Mouse (Mus musculus) kidney, postnatal 10 days (tissue): ENCODE measurements around the gene Ago4.
A peak's percentile ranks its signal among the peaks of the same experiment; 100 is the strongest.

Experiments
- DNase-seq: peaks from one replicate; pipeline ENCODE4 v3.0.0; 2021; ENCODE audit warnings: mixed read lengths

Gene Ago4

DNA sequence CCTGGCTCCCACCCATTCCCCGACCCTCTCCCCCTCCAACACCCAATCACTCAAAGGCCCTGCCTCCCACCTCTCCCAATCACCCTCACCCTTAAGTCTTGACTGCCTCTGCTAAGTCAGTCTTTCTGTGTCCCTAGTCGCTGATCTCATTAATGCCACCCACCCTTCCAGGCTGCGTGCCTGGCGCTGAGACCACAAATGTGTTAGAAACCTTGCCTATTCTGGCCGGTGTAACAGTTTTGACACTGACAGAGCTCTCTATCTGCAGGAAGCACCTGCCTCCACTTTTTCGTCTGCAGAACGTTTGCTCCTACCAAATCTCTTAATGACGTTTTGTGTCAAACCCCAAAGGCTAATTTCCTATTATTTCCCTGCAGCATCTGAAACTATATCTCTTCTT, 64.3 kb downstream of the Ago4 start:
- no peak for DNase-seq

DNA sequence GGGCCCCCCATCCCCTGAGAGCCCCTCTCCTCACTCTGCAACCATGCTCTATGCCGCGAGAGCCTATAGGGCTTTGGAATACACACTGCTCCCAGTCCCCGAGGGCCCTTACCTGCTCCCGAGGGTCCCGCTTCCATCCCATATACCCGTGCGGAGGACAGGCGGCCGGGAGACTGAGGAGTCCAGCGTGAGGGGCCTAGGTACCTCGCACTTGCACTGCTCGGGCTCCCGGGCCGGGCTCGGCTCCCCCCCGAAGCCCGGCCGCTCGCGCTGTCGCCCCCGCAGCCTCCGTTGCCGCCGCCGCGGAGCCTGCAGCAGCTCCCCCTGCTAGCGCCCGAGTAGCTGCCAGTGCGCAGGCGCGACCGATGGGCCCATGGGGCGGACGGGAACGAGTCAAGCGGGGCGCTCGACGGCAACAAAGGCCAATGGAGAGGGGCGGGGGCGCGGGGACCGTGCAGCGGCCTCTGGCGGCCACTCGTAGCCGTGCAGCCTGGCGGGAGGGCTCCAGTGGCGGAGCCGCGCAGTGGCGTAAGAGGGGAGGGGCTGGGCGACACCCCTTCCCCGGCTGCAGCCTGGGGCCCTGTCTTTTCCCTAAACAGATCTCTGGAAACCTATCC, 64.9 kb downstream of the Ago4 start, which contains the start of gene Ago1:
Gene Ago1, minus strand, starts transcription at position 299 of the 617 bp plus-strand sequence.
- peak; percentile 96 for DNase-seq

DNA sequence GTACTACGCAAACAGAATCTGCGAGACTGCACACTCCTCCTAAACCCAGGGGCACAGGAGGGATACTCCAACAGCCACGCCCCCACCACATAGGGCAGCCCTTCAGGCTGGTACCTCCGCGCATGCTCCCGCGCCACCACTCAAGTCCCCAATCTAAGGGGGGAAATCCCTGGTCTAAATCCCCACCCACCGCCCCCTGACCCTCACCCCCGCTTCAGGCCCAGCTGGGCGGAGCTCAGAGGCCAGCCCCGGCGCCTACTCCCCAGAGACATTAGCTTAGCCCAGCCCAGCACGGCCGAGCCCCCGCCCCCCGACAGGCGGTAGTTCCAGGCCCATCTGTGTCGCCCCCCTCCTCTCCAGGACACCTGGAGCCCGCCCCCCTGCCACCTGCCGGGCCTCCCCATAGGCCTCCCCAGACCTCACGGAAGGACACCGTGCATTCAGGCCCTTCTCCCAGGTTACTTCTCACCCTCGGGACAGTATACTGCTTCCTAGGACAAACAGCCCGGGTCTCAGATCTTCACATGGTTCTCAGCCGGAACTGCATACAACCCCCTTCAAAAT, 65.5 kb downstream of the Ago4 start:
- peak; percentile 87 for DNase-seq

DNA sequence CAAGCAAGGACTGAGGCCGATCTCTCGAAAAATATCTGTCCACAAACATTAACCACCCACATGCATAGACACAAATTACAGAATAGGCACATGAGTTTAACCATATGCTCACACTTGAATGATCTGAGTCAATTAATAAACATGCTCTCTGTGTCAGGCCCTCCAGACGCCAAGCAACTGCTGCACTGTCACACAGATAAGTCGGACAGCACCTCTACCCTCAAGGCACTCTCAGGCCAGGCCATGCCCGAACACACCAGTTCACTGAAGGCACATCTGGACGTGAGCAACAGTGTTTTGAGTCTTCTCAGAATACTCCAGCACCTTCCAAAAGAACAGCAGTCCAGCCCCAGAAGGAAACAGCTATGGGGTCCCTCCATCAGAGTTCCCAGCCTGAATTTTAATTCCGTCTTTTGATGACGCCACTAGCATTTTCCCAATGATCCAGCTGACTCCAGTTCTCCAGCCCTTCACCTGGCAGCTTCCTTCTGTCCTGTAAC, 67.0 kb downstream of the Ago4 start:
- DNase-seq = no peak

DNA sequence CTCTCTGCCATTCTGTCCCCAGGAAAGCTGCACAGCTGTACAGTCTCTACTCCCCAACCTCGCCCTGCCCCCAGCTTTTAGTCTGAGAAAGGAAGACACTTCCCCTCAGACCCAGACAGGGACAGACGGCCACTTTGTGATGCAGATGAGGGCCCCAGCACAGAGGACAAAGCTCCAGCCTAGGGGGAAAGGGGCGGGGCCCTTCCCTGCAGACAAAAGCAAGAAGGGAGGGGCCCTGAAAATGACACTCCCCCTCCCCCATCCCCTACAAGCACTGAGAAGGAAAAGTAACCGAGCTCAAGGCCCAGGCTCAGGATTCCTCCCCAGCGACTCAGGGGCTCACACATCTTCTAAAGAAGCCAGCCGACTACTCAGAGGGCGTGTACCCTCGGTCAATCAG, 67.4 kb downstream of the Ago4 start:
- peak; percentile 65 for DNase-seq

DNA sequence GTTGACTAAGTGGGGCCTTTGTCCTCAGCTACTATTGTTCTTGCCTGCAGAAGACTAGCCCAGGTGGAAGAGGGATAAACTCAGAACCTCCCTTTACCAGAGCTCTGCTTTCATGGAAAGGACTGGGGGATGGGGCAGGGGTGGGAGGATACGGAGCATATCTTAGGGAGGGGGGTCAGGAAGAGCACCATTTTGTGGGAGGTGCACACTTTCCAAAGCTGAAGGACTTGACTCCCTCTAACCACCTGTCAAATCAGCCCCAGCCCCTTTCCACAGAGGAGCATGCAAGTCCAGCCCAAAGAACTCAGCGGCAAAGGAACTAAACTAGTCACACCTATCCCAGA, 68.4 kb downstream of the Ago4 start:
- DNase-seq = no peak

DNA sequence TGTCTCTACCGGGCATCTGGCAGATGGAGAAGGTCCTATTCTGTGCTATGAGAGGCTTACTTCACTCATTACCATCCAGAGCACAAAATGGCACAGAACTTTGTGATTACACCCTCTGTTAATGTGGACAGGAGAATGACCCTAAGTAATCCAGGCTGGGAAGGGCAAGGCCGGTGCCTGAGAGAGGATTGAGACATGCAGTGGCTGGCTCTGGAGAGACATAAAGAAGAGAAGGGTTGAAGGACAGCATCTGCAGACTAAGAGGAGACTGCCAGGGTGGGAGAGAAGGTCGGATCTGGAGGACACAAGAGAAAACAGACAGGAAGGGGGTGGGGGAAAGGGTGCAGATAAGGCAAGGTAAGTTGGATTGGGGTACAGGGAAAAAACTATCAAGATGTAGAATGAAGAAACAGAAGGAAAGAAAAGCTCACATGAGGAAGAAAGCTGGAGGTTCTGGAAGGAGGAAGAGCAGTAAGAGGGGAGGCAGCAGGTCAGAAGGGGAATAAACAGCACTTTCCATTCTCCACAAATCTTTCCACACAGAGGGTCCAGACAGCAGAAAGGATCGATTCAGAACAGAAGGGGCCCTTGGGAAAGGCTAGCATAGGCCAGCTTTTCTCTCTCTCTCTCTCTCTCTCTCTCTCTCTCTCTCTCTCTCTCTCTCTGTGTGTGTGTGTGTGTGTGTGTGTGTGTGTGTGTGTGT, 68.9 kb downstream of the Ago4 start:
- DNase-seq = no peak

DNA sequence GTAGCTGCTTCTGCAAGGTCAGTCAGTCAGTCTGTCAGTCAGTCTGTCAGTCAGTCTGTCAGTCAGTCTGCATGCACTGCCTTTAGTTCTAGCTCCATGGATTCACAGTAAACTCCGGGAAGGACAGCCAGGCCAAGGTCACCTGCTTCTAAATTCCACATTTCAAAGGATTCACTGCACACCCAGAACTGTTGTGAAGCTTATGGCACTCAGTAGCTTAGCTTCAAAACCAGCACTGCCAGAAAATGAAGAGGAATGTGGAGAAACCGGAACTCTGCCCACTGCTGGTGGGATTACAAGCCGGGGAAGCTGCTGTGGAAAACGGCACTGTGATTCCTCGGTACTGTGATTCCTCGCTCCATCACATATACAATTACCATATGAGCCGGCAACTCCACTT, 77.8 kb downstream of the Ago4 start:
- DNase-seq = no peak

DNA sequence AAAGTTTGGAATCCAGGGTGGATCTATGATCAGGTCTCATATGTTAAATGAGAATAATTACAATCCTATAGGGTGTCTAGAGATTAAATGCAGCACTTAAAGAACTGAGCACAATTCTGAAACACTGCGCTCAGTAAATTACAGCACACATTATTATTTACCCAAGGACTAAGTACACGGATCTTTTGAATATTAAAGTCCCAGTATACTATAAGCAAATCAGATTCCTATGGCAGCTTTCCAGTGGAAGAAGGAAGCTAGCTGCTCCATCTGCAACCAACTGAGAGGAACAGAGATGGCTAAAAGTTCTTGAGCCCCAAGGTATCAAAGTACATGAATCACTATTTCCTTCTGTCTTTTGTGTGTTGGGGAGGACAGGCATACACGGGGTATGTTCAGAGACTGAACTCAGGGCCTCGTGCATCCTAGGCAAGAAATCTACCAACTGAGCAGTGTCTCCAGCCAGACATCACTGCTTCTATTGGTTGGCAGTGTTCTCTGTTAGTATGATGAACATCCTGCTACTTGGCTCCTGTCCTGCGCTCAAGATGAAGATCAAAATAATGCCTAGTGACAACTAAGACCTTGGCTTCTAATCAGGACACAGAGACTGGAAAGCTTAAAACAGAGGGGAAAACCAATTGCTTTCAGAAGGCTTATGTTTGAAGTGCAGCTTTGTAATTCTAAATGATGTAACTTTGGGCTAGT, 78.6 kb downstream of the Ago4 start:
- no peak for DNase-seq

DNA sequence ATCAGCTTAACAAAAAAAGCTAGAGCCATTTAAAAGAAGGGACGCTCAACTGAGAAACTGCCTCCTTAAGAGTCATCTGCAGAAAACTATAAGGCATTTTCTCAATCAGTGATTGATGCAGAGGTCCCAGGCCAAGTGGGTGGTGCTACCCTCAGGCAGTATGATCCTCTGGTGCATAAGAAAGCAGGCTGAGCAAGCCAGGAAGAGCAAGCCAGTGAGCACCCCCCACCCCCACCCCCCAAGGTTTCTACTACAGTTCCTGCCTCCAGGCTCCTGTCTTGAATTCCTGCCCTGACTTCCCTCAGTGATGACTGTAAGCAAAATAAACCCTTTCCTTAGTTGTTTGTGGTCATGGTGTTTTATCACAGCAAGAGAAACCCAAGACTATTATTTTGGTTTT, 83.0 kb downstream of the Ago4 start:
- no peak for DNase-seq

DNA sequence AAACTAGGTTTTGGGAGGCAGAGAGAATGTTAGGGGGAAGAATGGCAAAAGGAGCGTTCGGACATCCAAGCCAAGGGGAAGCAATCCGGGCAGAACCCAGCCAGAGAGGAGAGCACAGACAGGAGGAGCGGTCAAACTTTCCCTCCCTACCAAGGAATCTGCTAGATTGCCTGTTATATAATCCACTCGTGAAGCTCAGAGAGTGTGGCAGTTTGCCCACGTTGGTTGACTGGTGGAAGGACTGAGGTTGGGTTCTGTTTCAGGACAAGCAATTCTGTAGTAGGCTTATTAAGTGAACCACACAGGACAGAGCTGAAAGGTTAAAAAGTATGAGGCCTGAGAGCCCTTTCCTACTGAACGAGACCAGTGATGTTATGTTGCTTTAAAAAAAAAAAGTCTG, 86.1 kb downstream of the Ago4 start:
- no peak for DNase-seq

DNA sequence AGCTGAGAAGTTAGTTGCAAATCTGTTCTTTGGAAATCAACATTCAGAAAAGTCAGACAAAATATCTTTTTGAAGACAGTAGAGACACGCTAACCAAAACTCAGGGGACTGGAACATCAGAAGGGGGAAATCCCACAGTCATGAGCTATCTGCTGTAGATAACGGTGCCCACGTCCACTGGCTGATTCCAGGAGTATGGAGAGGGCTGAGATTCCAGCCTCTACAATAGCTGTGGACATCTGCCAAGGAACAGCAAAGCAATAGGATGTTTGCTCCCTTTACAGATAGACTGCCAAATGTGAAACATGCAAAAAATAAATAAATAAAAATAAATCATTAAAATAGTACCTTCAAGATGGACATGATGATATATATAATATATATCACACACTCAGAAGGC, 88.7 kb downstream of the Ago4 start:
- no peak for DNase-seq
